Mouse (Mus musculus) ES-Bruce4 (cell line): ENCODE data around the gene Fhl2.

Experiments
- CTCF ChIP-seq: IDR thresholded peaks from one replicate; pipeline ENCODE4 v1.8.1; 2011; ENCODE audit warnings: low read depth, low read length
- EP300 ChIP-seq: IDR thresholded peaks from 2 replicates; pipeline ENCODE4 v1.6.1; 2011; ENCODE audit warnings: low read depth, low read length; ENCODE audit not compliant: insufficient read depth

DNA sequence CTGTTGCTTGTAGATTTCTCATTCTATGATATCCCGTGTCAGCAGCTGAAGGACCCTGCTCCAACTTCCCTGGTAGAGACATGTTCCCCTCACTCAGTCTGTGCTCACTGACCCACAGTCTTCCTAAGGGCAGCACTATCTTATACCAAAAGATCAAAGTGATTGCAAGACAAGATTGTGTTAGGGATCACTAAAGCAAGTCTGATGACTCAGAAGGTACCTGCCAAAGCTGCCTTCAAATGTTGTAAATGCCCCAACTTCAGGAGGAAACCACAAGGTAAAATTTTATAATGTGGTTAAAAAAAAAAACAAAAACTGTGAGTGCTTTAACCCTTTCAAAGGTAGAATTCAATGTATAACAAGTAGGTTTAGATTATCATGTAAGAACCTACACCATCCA lies 10.4 kb upstream of the Fhl2 start:
- TF ChIP-seq CTCF: no peak
- TF ChIP-seq EP300: no peak
